Mouse (Mus musculus) kidney, adult 11 months (tissue): Measurements from ENCODE around the gene Cep104.

Experiments used
- DNase-seq: peaks from one replicate; pipeline ENCODE4 v3.0.0; 2022

Cep104 gene

GRCm38 (mm10) chr4:154055482-154055881 lies 80.5 kb downstream of the Cep104 start:
- DNase-seq = no peak

GRCm38 (mm10) chr4:154056046-154056445 lies 81.1 kb downstream of the Cep104 start:
- DNase-seq = no peak

- DNase-seq = no peak
These were observed 81.7 kb downstream of the Cep104 start for GRCm38 (mm10) chr4:154056661-154057060.

- no peak for DNase-seq
These were observed 82.7 kb downstream of the Cep104 start for GRCm38 (mm10) chr4:154057696-154058095.
